Mouse (Mus musculus) cerebellum, adult 2 months (tissue): ENCODE data around the gene Tuba8.

Experiments
- CTCF ChIP-seq: fragments of 200-500 bp; IDR thresholded peaks from 2 replicates; pipeline ENCODE4 v1.5.1; 2011; ENCODE audit warnings: low read depth, mild to moderate bottlenecking, control low read depth, low read length, moderate library complexity, borderline replicate concordance; ENCODE audit not compliant: insufficient read depth
- POLR2A ChIP-seq: fragments of 200-500 bp; IDR thresholded peaks from 2 replicates; pipeline ENCODE4 v1.6.1; 2011; ENCODE audit warnings: low read length, control low read depth, borderline replicate concordance; ENCODE audit not compliant: insufficient read depth

DNA sequence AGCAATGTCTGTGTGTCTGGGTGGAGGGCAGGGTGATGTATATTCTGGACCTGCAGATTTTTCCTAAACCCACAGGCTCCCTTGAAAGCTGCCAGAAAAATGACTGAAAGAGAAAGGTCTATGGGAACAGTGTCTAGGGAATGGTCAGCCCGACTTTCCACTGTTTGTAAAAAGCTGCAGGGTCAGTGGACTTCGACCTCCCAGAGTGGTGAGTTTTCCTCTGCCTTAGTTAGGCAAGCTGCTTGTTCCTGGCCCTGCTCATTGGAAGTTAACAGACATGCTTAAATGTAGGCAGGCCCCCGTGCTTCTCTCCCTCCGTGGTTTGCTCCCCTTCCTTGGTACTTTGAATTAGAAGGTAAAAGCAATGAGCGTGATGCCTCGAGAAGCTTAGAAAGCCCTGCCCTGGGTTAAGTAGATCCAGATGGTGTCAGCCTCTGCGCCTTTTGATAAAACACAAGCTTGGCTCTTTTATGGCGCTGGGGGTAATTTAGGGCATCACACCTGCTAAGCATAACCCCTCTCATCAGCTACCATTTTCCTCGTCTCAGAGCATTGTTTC lies 12.6 kb upstream of the Tuba8 start:
- TF ChIP-seq POLR2A = no peak
- TF ChIP-seq CTCF = no peak
